Mouse (Mus musculus) frontal cortex, adult (tissue): ENCODE data around the gene Chd9.

ENCODE experiments used
- ATAC-seq: cut with Nextera tagmentation; 2 replicates; pipeline ENCODE4 v1.9.2; 2017; ENCODE audit warnings: mild to moderate bottlenecking, moderate library complexity, mixed read lengths; ENCODE audit not compliant: low TSS enrichment

Gene Chd9

GRCm38 (mm10) chr8:91081911-91082310 lies 253.8 kb downstream of the Chd9 start:
- ATAC-seq: no peak

GRCm38 (mm10) chr8:91082428-91082827 lies 254.3 kb downstream of the Chd9 start:
- no peak for ATAC-seq

GRCm38 (mm10) chr8:91088452-91088851 lies 260.3 kb downstream of the Chd9 start:
- ATAC-seq: no peak

GRCm38 (mm10) chr8:91089601-91090000 lies 261.4 kb downstream of the Chd9 start:
- no peak for ATAC-seq

- ATAC-seq: no peak
Measured at GRCm38 (mm10) chr8:91094135-91094534, 266.0 kb downstream of the Chd9 start.

GRCm38 (mm10) chr8:91098106-91098505 lies 270.0 kb downstream of the Chd9 start:
- no peak for ATAC-seq
